Mouse (Mus musculus) embryonic fibroblast, embryonic 13.5 days (primary cell): ENCODE results near the gene Kif2c.

Experiments
- CTCF ChIP-seq: IDR thresholded peaks from 2 replicates; pipeline ENCODE4 v1.5.1; 2011; ENCODE audit warnings: mild to moderate bottlenecking, control low read depth, low read length, moderate library complexity, borderline replicate concordance; ENCODE audit not compliant: insufficient read depth
- POLR2A ChIP-seq: IDR thresholded peaks from 2 replicates; pipeline ENCODE4 v1.6.1; 2011; ENCODE audit warnings: low read depth, mild to moderate bottlenecking, control low read depth, low read length, moderate library complexity

- TF ChIP-seq CTCF (no peak), POLR2A (no peak)
Measured at GRCm38 (mm10) chr4:117148815-117149214, 33.6 kb downstream of the Kif2c start.
